Mouse (Mus musculus): Measurements from ENCODE around the gene Zw10. TPM values are rescaled to one million over a fixed set of nuclear protein-coding genes. Genes with fewer than 3 reads are reported as not detected.
A peak's percentile ranks its signal among the peaks of the same experiment; 100 is the strongest.

The Zw10 gene
- polyA plus RNA-seq, 2 experiments, result 36.5 to 45.4 TPM

- H3K27ac ChIP-seq (replicated peaks; ENCODE audit: low read depth, low read length), result no peak overlapping the region
- H3K4me3 ChIP-seq (replicated peaks; ENCODE audit: low read length), result no peak overlapping the region
- WGBS, result over 99% methylated on average over 4 of the region's 4 CpGs
- TF ChIP-seq POLR2A (IDR thresholded peaks at IDR 0.05; ENCODE audit: borderline replicate concordance, extremely low read depth, insufficient read depth, insufficient read length), result no peak
- no peak for ATAC-seq (ENCODE audit: low FRiP score, low read depth)
- H3K27me3 ChIP-seq (ENCODE audit: control insufficient read depth, insufficient read depth, low read length), result no peaks in the 10 kb centered on the region
- no peaks in the 10 kb centered on the region for H3K9me3 ChIP-seq (ENCODE audit: control insufficient read depth, low read length)
- no peaks in the 10 kb centered on the region for H3K4me1 ChIP-seq (ENCODE audit: control insufficient read depth, insufficient read depth, low read length)
- H3K9ac ChIP-seq (ENCODE audit: low read depth, low read length, severe bottlenecking), result no peak overlapping the region
- H3K4me2 ChIP-seq (replicated peaks; ENCODE audit: low read depth, low read length, severe bottlenecking), result no peak overlapping the region
- DNase-seq (ENCODE audit: low spot score), result no peak
- peaks cover 84% of the 10 kb centered on the region for H3K36me3 ChIP-seq (ENCODE audit: control insufficient read depth, insufficient read depth, low read length)
These were observed 20.6 kb upstream of the Zw10 start for GRCm38 (mm10) chr9:49034764-49035163.

GRCm38 (mm10) chr9:49050901-49051300, 4.5 kb upstream of the Zw10 start:
- Histone ChIP-seq H3K27me3 (ENCODE audit: control insufficient read depth, insufficient read depth, low read length) (no peaks in the 10 kb centered on the region), H3K9me3 (ENCODE audit: control insufficient read depth, low read length) (no peaks in the 10 kb centered on the region), H3K9ac (ENCODE audit: low read depth, low read length, severe bottlenecking) (no peak overlapping the region), H3K27ac (replicated peaks; ENCODE audit: low read depth, low read length) (no peak overlapping the region), H3K4me2 (replicated peaks; ENCODE audit: low read depth, low read length, severe bottlenecking) (no peak overlapping the region), H3K4me1 (ENCODE audit: control insufficient read depth, insufficient read depth, low read length) (no peaks in the 10 kb centered on the region), H3K36me3 (ENCODE audit: control insufficient read depth, insufficient read depth, low read length) (no peaks in the 10 kb centered on the region), H3K4me3 (replicated peaks; ENCODE audit: low read length) (no peak overlapping the region)
- 69% methylated on average over 5 of the region's 5 CpGs for WGBS
- no peak for DNase-seq (ENCODE audit: low spot score)
- ATAC-seq (ENCODE audit: low FRiP score, low read depth), result no peak
- no peak for TF ChIP-seq POLR2A (IDR thresholded peaks at IDR 0.05; ENCODE audit: borderline replicate concordance, extremely low read depth, insufficient read depth, insufficient read length)

GRCm38 (mm10) chr9:49051349-49051748, 4.1 kb upstream of the Zw10 start:
- no peaks in the 10 kb centered on the region for H3K27me3 ChIP-seq (ENCODE audit: control insufficient read depth, insufficient read depth, low read length)
- no peak overlapping the region for H3K9ac ChIP-seq (ENCODE audit: low read depth, low read length, severe bottlenecking)
- TF ChIP-seq POLR2A (IDR thresholded peaks at IDR 0.05; ENCODE audit: borderline replicate concordance, extremely low read depth, insufficient read depth, insufficient read length), result no peak
- H3K9me3 ChIP-seq (ENCODE audit: control insufficient read depth, low read length), result no peaks in the 10 kb centered on the region
- peak; percentile 78 for DNase-seq (ENCODE audit: low spot score)
- peaks cover 3% of the 10 kb centered on the region for H3K4me1 ChIP-seq (ENCODE audit: control insufficient read depth, insufficient read depth, low read length)
- no peak overlapping the region for H3K4me3 ChIP-seq (replicated peaks; ENCODE audit: low read length)
- H3K36me3 ChIP-seq (ENCODE audit: control insufficient read depth, insufficient read depth, low read length), result no peaks in the 10 kb centered on the region
- no peak for ATAC-seq (ENCODE audit: low FRiP score, low read depth)
- H3K4me2 ChIP-seq (replicated peaks; ENCODE audit: low read depth, low read length, severe bottlenecking), result no peak overlapping the region
- WGBS, result 11% methylated on average over 5 of the region's 5 CpGs
- H3K27ac ChIP-seq (replicated peaks; ENCODE audit: low read depth, low read length), result no peak overlapping the region

- H3K9me3 ChIP-seq (ENCODE audit: control insufficient read depth, low read length), result no peaks in the 10 kb centered on the region
- 75% methylated on average over 3 of the region's 3 CpGs for WGBS
- TF ChIP-seq POLR2A (IDR thresholded peaks at IDR 0.05; ENCODE audit: borderline replicate concordance, extremely low read depth, insufficient read depth, insufficient read length), result no peak
- ATAC-seq (ENCODE audit: low FRiP score, low read depth), result no peak
- no peak overlapping the region for H3K4me3 ChIP-seq (replicated peaks; ENCODE audit: low read length)
- no peaks in the 10 kb centered on the region for H3K27me3 ChIP-seq (ENCODE audit: control insufficient read depth, insufficient read depth, low read length)
- H3K9ac ChIP-seq (ENCODE audit: low read depth, low read length, severe bottlenecking), result no peak overlapping the region
- H3K4me1 ChIP-seq (ENCODE audit: control insufficient read depth, insufficient read depth, low read length), result peaks cover 9% of the 10 kb centered on the region
- no peak overlapping the region for H3K4me2 ChIP-seq (replicated peaks; ENCODE audit: low read depth, low read length, severe bottlenecking)
- peaks cover 14% of the 10 kb centered on the region for H3K36me3 ChIP-seq (ENCODE audit: control insufficient read depth, insufficient read depth, low read length)
- H3K27ac ChIP-seq (replicated peaks; ENCODE audit: low read depth, low read length), result no peak overlapping the region
- no peak for DNase-seq (ENCODE audit: low spot score)
These were observed 1.4 kb upstream of the Zw10 start for GRCm38 (mm10) chr9:49054028-49054427.

GRCm38 (mm10) chr9:49076847-49077246, 21.4 kb downstream of the Zw10 start:
- ATAC-seq (ENCODE audit: low FRiP score, low read depth) (no peak), DNase-seq (ENCODE audit: low spot score) (no peak)
- Histone ChIP-seq H3K4me3 (replicated peaks; ENCODE audit: low read length) (no peak overlapping the region), H3K9ac (ENCODE audit: low read depth, low read length, severe bottlenecking) (no peak overlapping the region), H3K9me3 (ENCODE audit: control insufficient read depth, low read length) (no peaks in the 10 kb centered on the region), H3K27ac (replicated peaks; ENCODE audit: low read depth, low read length) (no peak overlapping the region), H3K4me1 (ENCODE audit: control insufficient read depth, insufficient read depth, low read length) (no peaks in the 10 kb centered on the region), H3K27me3 (ENCODE audit: control insufficient read depth, insufficient read depth, low read length) (no peaks in the 10 kb centered on the region), H3K36me3 (ENCODE audit: control insufficient read depth, insufficient read depth, low read length) (peaks cover 83% of the 10 kb centered on the region), H3K4me2 (replicated peaks; ENCODE audit: low read depth, low read length, severe bottlenecking) (no peak overlapping the region)
- WGBS, result 96% methylated on average over 3 of the region's 3 CpGs
- TF ChIP-seq POLR2A (IDR thresholded peaks at IDR 0.05; ENCODE audit: borderline replicate concordance, extremely low read depth, insufficient read depth, insufficient read length), result no peak

GRCm38 (mm10) chr9:49081107-49081506, 25.7 kb downstream of the Zw10 start, which contains the start of gene Tmprss5:
Gene Tmprss5, plus strand, starts transcription at chr9:49081260.
- no peak for DNase-seq (ENCODE audit: low spot score)
- Histone ChIP-seq H3K4me2 (replicated peaks; ENCODE audit: low read depth, low read length, severe bottlenecking) (no peak within 1 kb of the TSS), H3K4me1 (ENCODE audit: control insufficient read depth, insufficient read depth, low read length) (no peaks in the 10 kb centered on the region), H3K27me3 (ENCODE audit: control insufficient read depth, insufficient read depth, low read length) (no peaks in the 10 kb centered on the region), H3K9me3 (ENCODE audit: control insufficient read depth, low read length) (no peaks in the 10 kb centered on the region), H3K27ac (replicated peaks; ENCODE audit: low read depth, low read length) (no peak within 1 kb of the TSS), H3K36me3 (ENCODE audit: control insufficient read depth, insufficient read depth, low read length) (peaks cover 48% of the 10 kb centered on the region), H3K9ac (ENCODE audit: low read depth, low read length, severe bottlenecking) (no peak within 1 kb of the TSS), H3K4me3 (replicated peaks; ENCODE audit: low read length) (no peak within 1 kb of the TSS)
- WGBS, result 64% methylated on average over 5 of the region's 5 CpGs
- TF ChIP-seq POLR2A (IDR thresholded peaks at IDR 0.05; ENCODE audit: borderline replicate concordance, extremely low read depth, insufficient read depth, insufficient read length), result no peak
- no peak for ATAC-seq (ENCODE audit: low FRiP score, low read depth)

Measured in limb, embryonic 14.5 days (tissue).